8 mouse cellular contexts compared by ENCODE assay signal in the genomic region with DNA sequence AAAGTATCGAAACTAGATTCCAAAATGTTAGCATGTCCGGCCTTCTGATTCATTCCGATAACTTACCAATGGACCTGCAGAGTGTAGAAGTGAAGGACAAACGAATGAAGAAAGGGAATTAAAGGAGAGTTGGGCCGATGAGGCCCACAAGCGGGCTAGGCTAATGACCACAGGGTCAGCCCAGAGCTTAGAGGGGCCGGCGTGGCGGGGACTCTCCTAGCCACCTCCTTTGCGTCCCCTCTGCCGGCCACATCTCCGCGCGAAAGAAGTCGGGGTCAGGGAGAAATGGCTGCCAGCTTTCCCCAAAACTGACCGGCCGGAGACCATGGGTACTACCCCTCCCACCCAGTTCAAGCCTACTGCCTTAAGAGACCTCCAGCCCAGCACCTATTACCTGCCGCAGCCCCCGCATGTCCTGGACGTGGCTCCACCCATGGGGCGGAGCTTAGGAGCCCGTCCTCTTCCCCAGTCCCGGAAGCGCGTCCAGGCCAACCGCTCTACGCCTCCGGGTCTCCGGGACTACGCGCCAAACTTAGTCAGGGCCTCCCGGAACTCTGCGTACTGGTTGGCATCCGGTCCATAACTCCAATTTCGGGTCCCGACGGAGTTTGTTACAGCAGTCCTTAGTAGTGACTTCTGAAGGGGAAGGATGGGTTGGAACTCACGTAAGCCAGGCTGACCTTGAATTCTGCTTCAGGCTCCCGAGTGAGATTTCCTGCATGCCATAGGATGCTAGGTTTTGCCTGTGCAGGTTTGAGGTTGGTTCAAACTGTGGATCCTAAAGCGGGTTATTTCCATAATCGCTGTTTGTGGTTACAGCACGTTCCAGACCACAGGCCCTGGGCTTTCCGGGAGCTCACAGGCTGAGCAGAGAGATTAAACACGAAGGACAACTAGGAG. TPM values are rescaled to one million over a fixed set of nuclear protein-coding genes. Genes with fewer than 3 reads are reported as not detected.
DNase-seq lines count a peak whose midpoint lies in the region; ATAC-seq and TF ChIP-seq lines count a peak whose summit lies in the region.

A gene (minus strand): TSS at position 556 of the 900 bp plus-strand sequence.

- 4% methylated on average over 44 of the region's 44 CpGs for WGBS in heart, embryonic 10.5 days
- WGBS in kidney, embryonic 15.5 days: 4% methylated on average over 44 of the region's 44 CpGs
- 3% methylated on average over 44 of the region's 44 CpGs for WGBS in liver, embryonic 11.5 days

- DNase-seq in CD4-positive, CD25-positive, alpha-beta regulatory T cell, adult 2 months (ENCODE audit: low read depth, low spot score): peak; percentile 93
- DNase-seq in brain, embryonic 14.5 days (ENCODE audit: low read depth): peak; percentile 86
- DNase-seq in heart, embryonic 10.5 days (ENCODE audit: low spot score): peak; percentile 96
- DNase-seq in liver, embryonic 11.5 days (ENCODE audit: low spot score): peak; percentile 89
- peak; percentile 85 to 90 for DNase-seq in spleen, postnatal 4 days (ENCODE audit: low spot score in 2 of 2)

- H3ac ChIP-seq in myocyte (ENCODE audit: control insufficient read depth, insufficient read length): peak within 1 kb of the TSS; percentile 13

- peaks cover 20% of the 10 kb centered on the region for H3K79me2 ChIP-seq in myocyte (ENCODE audit: control insufficient read depth, insufficient read depth)

- peak within 1 kb of the TSS; percentile 60 for H3K9ac ChIP-seq in kidney, embryonic 15.5 days
- H3K9ac ChIP-seq in liver, embryonic 11.5 days (ENCODE audit: low read depth, low read length): peak within 1 kb of the TSS; percentile 86

- TF ChIP-seq POLR2A in brain, embryonic 14.5 days (IDR thresholded peaks at IDR 0.05; ENCODE audit: borderline replicate concordance, extremely low read depth, insufficient read depth, insufficient read length, poor library complexity, severe bottlenecking): no peak
- peak; percentile 65 for TF ChIP-seq POLR2A in myocyte (IDR thresholded peaks at IDR 0.05; ENCODE audit: insufficient read length, low read depth)

- H3K9me3 ChIP-seq in heart, embryonic 10.5 days: no peaks in the 10 kb centered on the region
- H3K9me3 ChIP-seq in kidney, embryonic 15.5 days (replicated peaks): no peaks in the 10 kb centered on the region
- no peaks in the 10 kb centered on the region for H3K9me3 ChIP-seq in liver, embryonic 11.5 days (ENCODE audit: control insufficient read depth, low read length)

- ATAC-seq in erythroblast, adult 5-6 weeks (replicated peaks; ENCODE audit: low FRiP score, poor library complexity, severe bottlenecking): peak; percentile 72
- ATAC-seq in kidney, embryonic 15.5 days (replicated peaks; ENCODE audit: low FRiP score): peak; percentile 84
- ATAC-seq in liver, embryonic 11.5 days (replicated peaks; ENCODE audit: low FRiP score): peak; percentile 80

- H3K4me2 ChIP-seq in kidney, embryonic 15.5 days: peak within 1 kb of the TSS; percentile 59
- peak within 1 kb of the TSS; percentile 82 for H3K4me2 ChIP-seq in liver, embryonic 11.5 days
- peak within 1 kb of the TSS; percentile 93 for H3K4me2 ChIP-seq in myocyte (ENCODE audit: low read depth)

- peak within 1 kb of the TSS; percentile 86 for H3K27ac ChIP-seq in heart, embryonic 10.5 days
- H3K27ac ChIP-seq in kidney, embryonic 15.5 days: peak within 1 kb of the TSS; percentile 86
- H3K27ac ChIP-seq in liver, embryonic 11.5 days (ENCODE audit: low read depth, low read length): peak within 1 kb of the TSS; percentile 85

- peak within 1 kb of the TSS; percentile 74 for H3K4me3 ChIP-seq in heart, embryonic 10.5 days
- H3K4me3 ChIP-seq in kidney, embryonic 15.5 days (replicated peaks): peak within 1 kb of the TSS; percentile 64
- peak within 1 kb of the TSS; percentile 81 for H3K4me3 ChIP-seq in liver, embryonic 11.5 days (ENCODE audit: low read depth, low read length)
- H3K4me3 ChIP-seq in myocyte: peak within 1 kb of the TSS; percentile 85

- H3K4me1 ChIP-seq in heart, embryonic 10.5 days: peaks cover 19% of the 10 kb centered on the region
- peaks cover 31% of the 10 kb centered on the region for H3K4me1 ChIP-seq in kidney, embryonic 15.5 days
- peaks cover 22% of the 10 kb centered on the region for H3K4me1 ChIP-seq in liver, embryonic 11.5 days (replicated peaks; ENCODE audit: control insufficient read depth, insufficient read depth, low read length)

- no peaks in the 10 kb centered on the region for H3K27me3 ChIP-seq in heart, embryonic 10.5 days (ENCODE audit: insufficient read depth, poor library complexity, severe bottlenecking)
- no peaks in the 10 kb centered on the region for H3K27me3 ChIP-seq in kidney, embryonic 15.5 days
- H3K27me3 ChIP-seq in liver, embryonic 11.5 days (replicated peaks; ENCODE audit: control insufficient read depth, insufficient read depth, low read length): no peaks in the 10 kb centered on the region
- no peaks in the 10 kb centered on the region for H3K27me3 ChIP-seq in myocyte (ENCODE audit: control insufficient read depth, insufficient read depth, insufficient read length)

- peaks cover 22% of the 10 kb centered on the region for H3K36me3 ChIP-seq in heart, embryonic 10.5 days
- H3K36me3 ChIP-seq in kidney, embryonic 15.5 days: peaks cover 22% of the 10 kb centered on the region
- peaks cover 8% of the 10 kb centered on the region; the same call in 1 of the 2 replicates for H3K36me3 ChIP-seq in liver, embryonic 11.5 days (ENCODE audit: control insufficient read depth, insufficient read depth, low read length)
- H3K36me3 ChIP-seq in myocyte (ENCODE audit: control insufficient read depth, insufficient read depth): peaks cover 5% of the 10 kb centered on the region

- no peak for TF ChIP-seq CTCF in brain, embryonic 14.5 days (IDR thresholded peaks at IDR 0.05; ENCODE audit: borderline replicate concordance, extremely low read depth, insufficient read depth, insufficient read length)

TF ChIP-seq in myocyte, 11 proteins besides CTCF, POLR2A, EP300 and RAD21:
- TF ChIP-seq POLR2AphosphoS2 (IDR thresholded peaks at IDR 0.05; ENCODE audit: insufficient read length, low read depth) (peak; percentile 36), TCF3 (IDR thresholded peaks at IDR 0.05; ENCODE audit: insufficient read length, low read depth) (no peak)

RNA-seq across cellular contexts. Expression of the gene that starts here (rescaled TPM):
- 18.6 and 21.0 TPM in 2 replicates for polyA plus RNA-seq in brain, embryonic 14.5 days (2012; rRNA removed)
- total RNA-seq in erythroblast, adult 5-6 weeks (2015; ENCODE audit: low replicate concordance): 1.2 and 7.1 TPM in 2 replicates
- total RNA-seq in erythroblast, adult 5-6 weeks (2017; ENCODE audit: low replicate concordance): 10.1 and 10.2 TPM in 2 replicates
- polyA plus RNA-seq in heart, embryonic 10.5 days (2016; fragmentation: Nextera tagmentation; extraction: Ambion mirVana): 39.3 and 40.2 TPM in 2 replicates
- polyA plus RNA-seq in kidney, embryonic 15.5 days (2015; fragmentation: Nextera tagmentation; extraction: Ambion mirVana): 36.3 and 42.8 TPM in 2 replicates
- 43.5 and 56.5 TPM in 2 replicates for polyA plus RNA-seq in liver, embryonic 11.5 days (2014; fragmentation: Nextera tagmentation; extraction: Ambion mirVana)
- polyA plus RNA-seq in myocyte (2012; fragmentation: generic; extraction: Trizol): 65.3 TPM

Comparison
In these comparisons a context has a peak if more than half of its experiments do, and no peak if none do; other contexts are left out.
1. Peak in every context shown above with its lines: DNase-seq, ATAC-seq, H3K4me3 ChIP-seq and H3K27ac ChIP-seq.